Mouse (Mus musculus): ENCODE results near the gene Arhgap21.
"Not testable (repeated sequence)": the region's sequence is repeated elsewhere in the genome, so short reads cannot be mapped to it uniquely, and the experiment has no call there.

The Arhgap21 gene

GRCm38 (mm10) chr2:20939367-20939766 is 29.3 kb downstream of the Arhgap21 start:
- no peak for DNase-seq

DNA sequence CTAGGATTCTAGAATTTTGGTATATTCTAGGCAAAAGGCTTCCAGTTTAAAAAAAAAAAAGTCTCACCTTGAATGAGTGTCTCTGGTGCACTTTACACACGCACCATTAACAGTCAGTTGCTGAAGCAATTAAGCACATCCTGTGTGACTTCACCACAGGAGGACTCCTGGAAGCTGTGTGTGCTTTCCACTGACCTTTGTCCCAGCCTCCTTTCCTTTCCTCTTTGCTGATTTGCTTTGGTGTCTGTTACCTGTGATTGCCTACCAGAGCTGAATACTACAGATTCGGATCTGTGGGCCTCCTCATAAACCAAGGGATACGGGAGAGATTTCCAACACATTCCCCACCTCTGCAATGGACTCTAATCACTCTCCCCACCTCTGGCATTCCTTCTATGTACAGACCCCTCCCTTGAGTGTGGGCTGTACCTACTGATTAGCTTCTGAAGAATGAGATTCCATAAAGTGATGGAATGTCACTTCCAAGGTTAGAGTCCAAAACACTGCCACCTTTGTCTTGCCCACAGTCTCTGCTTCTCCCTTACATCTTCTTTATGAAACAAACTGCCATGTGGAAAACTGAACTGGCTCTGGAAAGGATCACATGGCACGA is 32.0 kb downstream of the Arhgap21 start:
- DNase-seq: no peak

DNA sequence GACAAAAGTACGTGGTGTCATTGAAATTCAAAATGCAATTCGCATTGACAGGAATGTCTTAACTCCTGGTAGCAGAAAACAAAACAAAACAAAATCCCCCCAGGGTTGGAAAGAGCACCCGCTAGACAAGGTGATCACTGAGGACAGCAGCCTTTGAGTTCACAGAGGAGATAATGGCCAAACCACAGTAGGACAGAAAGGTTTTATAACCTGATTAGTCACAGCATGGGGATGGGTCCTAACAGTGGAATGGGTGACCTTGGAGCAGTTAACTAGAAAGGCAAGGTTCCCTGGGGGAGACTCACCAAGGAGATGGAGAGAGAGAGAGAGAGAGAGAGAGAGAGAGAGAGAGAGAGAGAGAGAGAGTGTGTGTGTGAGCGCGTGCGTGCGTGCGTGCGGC is 34.3 kb downstream of the Arhgap21 start:
- no peak for DNase-seq

GRCm38 (mm10) chr2:20932748-20933313 is 35.9 kb downstream of the Arhgap21 start:
- no peak for DNase-seq

- DNase-seq: not testable (repeated sequence)
These were observed 36.9 kb downstream of the Arhgap21 start for GRCm38 (mm10) chr2:20931761-20932160.

DNA sequence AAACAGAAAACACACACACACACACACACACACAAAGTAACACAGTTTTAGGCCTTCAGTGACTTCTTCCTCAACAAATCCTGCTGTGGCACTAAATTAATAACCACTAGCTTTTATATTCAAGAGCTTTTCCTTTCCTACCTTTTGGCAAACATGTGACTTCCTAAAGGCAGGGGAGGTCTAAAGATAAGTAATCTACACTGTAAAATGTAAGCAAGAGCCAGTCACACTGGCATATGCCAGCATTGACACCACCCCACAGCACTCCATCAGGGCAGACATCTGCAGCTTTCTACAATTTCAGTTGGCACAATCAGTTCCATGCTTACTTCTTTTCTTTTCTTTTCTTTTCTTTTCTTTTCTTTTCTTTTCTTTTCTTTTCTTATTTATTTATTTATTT is 40.2 kb downstream of the Arhgap21 start:
- no peak for DNase-seq

- no peak for DNase-seq
These were observed 43.7 kb downstream of the Arhgap21 start for GRCm38 (mm10) chr2:20924938-20925337.

- DNase-seq: no peak
These were observed 46.3 kb downstream of the Arhgap21 start for GRCm38 (mm10) chr2:20922366-20922765.

GRCm38 (mm10) chr2:20921558-20921957 is 47.1 kb downstream of the Arhgap21 start:
- no peak for DNase-seq

GRCm38 (mm10) chr2:20921021-20921420 is 47.7 kb downstream of the Arhgap21 start:
- DNase-seq: no peak

GRCm38 (mm10) chr2:20914531-20915320 is 54.0 kb downstream of the Arhgap21 start:
- DNase-seq: no peak

- DNase-seq: no peak
These were observed 55.7 kb downstream of the Arhgap21 start for GRCm38 (mm10) chr2:20913019-20913415.

DNA sequence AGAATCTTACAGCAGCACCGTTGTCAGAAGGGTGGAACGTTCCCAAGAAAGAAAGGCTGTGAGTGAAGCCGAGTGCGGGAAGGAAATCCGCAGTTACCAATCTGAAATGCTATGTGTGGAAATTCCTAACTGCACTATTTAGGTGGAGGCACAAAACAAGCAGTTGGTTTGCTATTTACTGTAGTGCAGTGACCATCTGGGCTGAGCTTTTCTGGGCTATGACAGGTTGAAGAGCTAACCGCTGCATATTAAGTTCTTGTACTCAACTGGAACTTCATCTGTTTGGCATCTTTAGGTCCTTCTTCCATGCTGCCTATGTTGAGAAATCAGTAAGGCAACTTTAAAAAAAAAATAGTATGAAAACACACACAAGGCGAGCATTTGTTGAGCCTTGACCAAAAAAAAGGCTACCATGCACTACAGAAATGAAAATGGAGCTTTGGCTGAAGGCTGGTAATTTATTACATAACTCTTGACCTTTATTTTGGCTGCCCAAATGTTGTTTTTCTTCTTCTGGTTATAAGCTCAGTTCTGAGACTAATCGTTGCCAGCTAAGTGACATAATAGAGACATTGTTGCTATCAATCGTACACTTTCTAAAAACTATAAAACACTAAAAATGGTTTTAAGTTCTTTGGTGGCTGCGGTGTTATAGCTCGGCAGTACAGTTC is 56.2 kb downstream of the Arhgap21 start:
- no peak for DNase-seq

DNA sequence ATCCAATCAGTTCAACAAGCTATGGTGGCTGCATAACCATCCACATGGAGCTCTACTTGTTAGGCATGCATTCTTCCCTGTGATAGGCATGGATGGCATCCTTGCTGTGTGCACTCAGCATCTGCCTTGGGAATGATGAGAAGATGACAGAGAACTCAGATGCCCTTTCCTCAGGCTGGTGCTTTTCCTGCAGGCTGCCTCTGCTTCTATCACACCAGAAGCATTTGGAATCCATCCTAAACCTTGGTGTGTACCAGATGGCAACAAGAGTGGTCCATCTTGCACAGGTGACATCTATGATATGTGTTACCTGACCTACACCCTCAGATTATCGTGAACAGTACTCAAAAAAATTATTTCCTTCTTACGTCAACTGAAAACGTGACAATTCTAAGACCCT is 58.2 kb downstream of the Arhgap21 start:
- DNase-seq: peak; percentile 64

DNA sequence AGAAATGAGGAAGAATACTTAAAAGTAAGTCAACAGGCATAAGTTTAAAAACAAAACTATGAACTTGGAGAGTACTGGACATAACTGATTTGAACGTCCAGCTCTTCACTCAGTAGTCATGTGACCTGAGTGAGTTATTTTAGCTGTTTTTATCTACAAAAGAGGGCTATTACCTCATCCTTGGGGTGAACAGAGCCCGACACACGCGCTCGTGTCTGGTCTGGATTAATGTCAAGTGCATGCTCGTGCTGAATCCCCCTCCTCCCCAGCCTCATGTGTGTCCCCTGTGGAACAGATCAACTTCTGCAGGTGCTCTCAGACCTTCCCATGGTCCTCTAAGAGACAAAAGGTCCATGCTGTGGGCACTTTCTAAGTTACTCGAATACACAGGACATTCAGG is 59.3 kb downstream of the Arhgap21 start:
- DNase-seq: no peak

- DNase-seq: no peak
These were observed 61.4 kb downstream of the Arhgap21 start for GRCm38 (mm10) chr2:20907291-20907690.

DNA sequence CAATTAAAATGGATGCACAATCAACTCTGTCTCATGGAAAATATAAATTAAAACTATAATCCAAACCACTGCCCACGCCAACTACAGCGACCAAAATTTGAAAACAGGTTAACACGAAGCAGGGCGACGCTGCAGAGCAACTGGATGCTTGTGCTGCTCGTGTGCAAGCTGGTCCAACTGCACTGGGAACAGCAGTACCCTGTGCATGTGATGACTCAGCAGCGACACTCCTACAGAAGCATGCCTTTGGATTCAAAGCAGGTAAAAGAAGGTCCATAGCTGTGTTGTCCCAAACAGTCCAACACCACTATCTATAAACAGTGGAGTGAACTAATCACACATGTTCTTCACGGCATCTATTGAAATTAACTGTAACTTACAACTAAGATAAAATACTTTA is 63.3 kb downstream of the Arhgap21 start:
- no peak for DNase-seq

- DNase-seq: peak; percentile 89
These were observed 65.6 kb downstream of the Arhgap21 start for GRCm38 (mm10) chr2:20902981-20903645.

- no peak for DNase-seq
These were observed 66.8 kb downstream of the Arhgap21 start for GRCm38 (mm10) chr2:20901916-20902315.

GRCm38 (mm10) chr2:20899301-20899700 is 69.4 kb downstream of the Arhgap21 start:
- DNase-seq: no peak

GRCm38 (mm10) chr2:20898684-20899083 is 70.0 kb downstream of the Arhgap21 start:
- peak; percentile 86 for DNase-seq

- DNase-seq: no peak
These were observed 72.2 kb downstream of the Arhgap21 start for GRCm38 (mm10) chr2:20896446-20896845.

DNA sequence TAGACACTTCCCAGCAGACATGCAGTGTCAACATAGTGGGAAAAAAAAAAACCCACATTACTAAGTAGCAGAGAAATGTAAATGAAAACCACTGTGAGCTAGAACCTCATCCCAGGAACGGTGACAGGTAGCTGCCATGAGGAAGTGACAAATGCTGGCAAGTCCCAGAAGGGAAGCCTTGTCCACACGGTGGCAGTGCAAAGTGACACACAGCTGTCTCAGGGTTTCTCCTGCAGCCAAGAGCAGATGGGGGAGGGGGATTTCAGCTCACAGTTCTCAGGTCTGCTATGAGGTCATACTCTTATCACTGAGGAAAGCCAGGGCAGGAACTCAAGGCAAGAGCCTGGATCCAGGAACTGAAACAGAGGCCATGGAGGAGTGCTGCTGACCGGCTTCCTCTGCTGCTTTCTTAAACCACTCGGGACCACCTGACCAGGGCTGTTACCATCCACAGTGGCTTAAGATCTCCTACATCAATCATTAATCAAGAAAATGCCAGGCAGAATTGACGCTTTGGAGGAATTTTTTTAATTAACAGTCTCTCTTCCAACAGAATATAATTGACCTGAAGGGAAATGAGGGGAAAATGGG is 74.5 kb downstream of the Arhgap21 start:
- peak; percentile 39 for DNase-seq

Measured in cerebellum, adult 8-10 months (tissue).